Mouse (Mus musculus): Measurements from ENCODE around the gene Patl1.

GRCm38 (mm10) chr19:11922068-11922467 is 9.9 kb downstream of the Patl1 start:
- TF ChIP-seq GATA1 (IDR thresholded peaks at IDR 0.05; ENCODE audit: borderline replicate concordance, low read length) (no peak), FLI1 (IDR thresholded peaks at IDR 0.05; ENCODE audit: low read length) (no peak)

Data from megakaryocyte, embryonic 14.5 days (primary cell).